Mouse (Mus musculus) liver, embryonic 13.5 days (tissue): ENCODE results near the gene Cela2a. TPM values are rescaled to one million over a fixed set of nuclear protein-coding genes. Genes with fewer than 3 reads are reported as not detected.

Experiments used
- ATAC-seq: fragments of 200-750 bp; cut with Nextera tagmentation; 2 replicates; pipeline ENCODE4 v1.8.0; 2017; ENCODE audit warnings: low read depth, mild to moderate bottlenecking, moderate number of reproducible peaks, moderate library complexity
- DNase-seq: peaks from one replicate; pipeline ENCODE4 v3.0.0; 2022
- H3K27ac ChIP-seq: fragments of 300-500 bp; sonication (generic); 2 replicates; pipeline ENCODE4 v1.5.1; 2015; ENCODE audit warnings: moderate library complexity, mild to moderate bottlenecking, inconsistent platforms
- H3K27me3 ChIP-seq: fragments of 300-500 bp; sonication (generic); 2 replicates; pipeline ENCODE4 v1.6.1; 2015; ENCODE audit warnings: mild to moderate bottlenecking, inconsistent platforms
- H3K36me3 ChIP-seq: fragments of 300-500 bp; sonication (generic); 2 replicates; pipeline ENCODE4 v1.6.1; 2015; ENCODE audit warnings: mild to moderate bottlenecking, inconsistent platforms
- H3K4me1 ChIP-seq: fragments of 300-500 bp; sonication (generic); replicated peaks from 2 replicates; pipeline ENCODE4 v1.6.1; 2015; ENCODE audit warnings: inconsistent platforms
- H3K4me2 ChIP-seq: fragments of 300-500 bp; sonication (generic); 2 replicates; pipeline ENCODE4 v1.6.1; 2015; ENCODE audit warnings: inconsistent platforms, mild to moderate bottlenecking, moderate library complexity
- H3K4me3 ChIP-seq: fragments of 300-500 bp; sonication (generic); replicated peaks from 2 replicates; pipeline ENCODE4 v1.5.1; 2015; ENCODE audit warnings: mild to moderate bottlenecking, inconsistent platforms
- H3K9ac ChIP-seq: fragments of 300-500 bp; sonication (generic); 2 replicates; pipeline ENCODE4 v1.6.1; 2015; ENCODE audit warnings: mild to moderate bottlenecking, inconsistent platforms
- H3K9me3 ChIP-seq: fragments of 300-500 bp; sonication (generic); replicated peaks from 2 replicates; pipeline ENCODE4 v1.6.1; 2016; ENCODE audit warnings: inconsistent platforms
- WGBS: fragments of 180-500 bp; shearing (Covaris S2); methylation state at CpG from one replicate; pipeline ENCODE4 v1.1.7; 2015; ENCODE audit not compliant: insufficient replicate concordance; 5-methylcytosine and 5-hydroxymethylcytosine counted together
- polyA plus RNA-seq: library from polyadenylated mRNA; unstranded; fragments of >200 nt; fragmentation: Nextera tagmentation; extraction: Ambion mirVana; gene quantifications from 2 replicates; pipeline ENCODE4 v1.2.1, GENCODE M21; 2015

The Cela2a gene
- polyA plus RNA-seq, 1 experiment from 2014 or later: 0.18 TPM

GRCm38 (mm10) chr4:141819316-141819715 is 6.6 kb downstream of the Cela2a start:
- no peaks in the 10 kb centered on the region for H3K27me3 ChIP-seq
- H3K27ac ChIP-seq: no peak overlapping the region
- no peak overlapping the region for H3K4me2 ChIP-seq
- no peak overlapping the region for H3K9ac ChIP-seq
- H3K36me3 ChIP-seq: peaks cover 4% of the 10 kb centered on the region; the same call in 1 of the 2 replicates
- peaks cover 18% of the 10 kb centered on the region for H3K4me1 ChIP-seq
- no peak overlapping the region for H3K4me3 ChIP-seq
- DNase-seq: no peak
- ATAC-seq: no peak
- WGBS: 71% methylated on average over 7 of the region's 7 CpGs
- no peaks in the 10 kb centered on the region for H3K9me3 ChIP-seq

- no peaks in the 10 kb centered on the region for H3K27me3 ChIP-seq
- H3K36me3 ChIP-seq: peaks cover 5% of the 10 kb centered on the region
- 74% methylated on average over 13 of the region's 13 CpGs for WGBS
- ATAC-seq (no peak), DNase-seq (no peak)
- no peak overlapping the region for H3K9ac ChIP-seq
- H3K4me1 ChIP-seq: peaks cover 15% of the 10 kb centered on the region
- H3K9me3 ChIP-seq: no peaks in the 10 kb centered on the region
- H3K4me2 ChIP-seq: no peak overlapping the region
- H3K27ac ChIP-seq: no peak overlapping the region
- no peak overlapping the region for H3K4me3 ChIP-seq
Measured at GRCm38 (mm10) chr4:141818861-141819260, 7.1 kb downstream of the Cela2a start.

- H3K9me3 ChIP-seq: no peaks in the 10 kb centered on the region
- no peak overlapping the region for H3K9ac ChIP-seq
- no peak overlapping the region for H3K27ac ChIP-seq
- no peaks in the 10 kb centered on the region for H3K27me3 ChIP-seq
- peaks cover 3% of the 10 kb centered on the region for H3K4me1 ChIP-seq
- H3K36me3 ChIP-seq: peaks cover 17% of the 10 kb centered on the region
- DNase-seq (no peak), ATAC-seq (no peak)
- no peak overlapping the region for H3K4me2 ChIP-seq
- WGBS: 78% methylated on average over 10 of the region's 10 CpGs
- H3K4me3 ChIP-seq: no peak overlapping the region
Measured at GRCm38 (mm10) chr4:141817706-141818105, 8.3 kb downstream of the Cela2a start.

GRCm38 (mm10) chr4:141816776-141817655 is 8.9 kb downstream of the Cela2a start:
- Histone ChIP-seq H3K9me3 (no peaks in the 10 kb centered on the region), H3K4me2 (no peak overlapping the region), H3K27me3 (no peaks in the 10 kb centered on the region), H3K27ac (no peak overlapping the region), H3K9ac (no peak overlapping the region), H3K4me3 (no peak overlapping the region), H3K4me1 (no peaks in the 10 kb centered on the region), H3K36me3 (peaks cover 24% of the 10 kb centered on the region)
- ATAC-seq (no peak), DNase-seq (no peak)
- 55% methylated on average over 14 of the region's 14 CpGs for WGBS

- WGBS: 85% methylated on average over 7 of the region's 7 CpGs
- Histone ChIP-seq H3K27ac (no peak overlapping the region), H3K36me3 (peaks cover 31% of the 10 kb centered on the region), H3K9me3 (no peaks in the 10 kb centered on the region), H3K4me3 (no peak overlapping the region), H3K27me3 (no peaks in the 10 kb centered on the region), H3K4me1 (no peaks in the 10 kb centered on the region), H3K9ac (no peak overlapping the region), H3K4me2 (no peak overlapping the region)
- DNase-seq (no peak), ATAC-seq (no peak)
Measured at GRCm38 (mm10) chr4:141816267-141816666, 9.7 kb downstream of the Cela2a start.

- DNase-seq (no peak), ATAC-seq (no peak)
- no peak overlapping the region for H3K4me2 ChIP-seq
- H3K9ac ChIP-seq: no peak overlapping the region
- no peaks in the 10 kb centered on the region for H3K27me3 ChIP-seq
- no peak overlapping the region for H3K27ac ChIP-seq
- 88% methylated on average over 7 of the region's 7 CpGs for WGBS
- H3K4me1 ChIP-seq: no peaks in the 10 kb centered on the region
- H3K4me3 ChIP-seq: no peak overlapping the region
- H3K36me3 ChIP-seq: peaks cover 80% of the 10 kb centered on the region
- no peaks in the 10 kb centered on the region for H3K9me3 ChIP-seq
Measured at GRCm38 (mm10) chr4:141811375-141811774, 14.6 kb downstream of the Cela2a start.

GRCm38 (mm10) chr4:141810975-141811374 is 15.0 kb downstream of the Cela2a start:
- no peak overlapping the region for H3K4me3 ChIP-seq
- no peaks in the 10 kb centered on the region for H3K4me1 ChIP-seq
- H3K4me2 ChIP-seq: no peak overlapping the region
- peaks cover 84% of the 10 kb centered on the region for H3K36me3 ChIP-seq
- H3K27ac ChIP-seq: no peak overlapping the region
- no peak for ATAC-seq
- no peak for DNase-seq
- WGBS: 91% methylated on average over 2 of the region's 2 CpGs
- H3K27me3 ChIP-seq: no peaks in the 10 kb centered on the region
- H3K9ac ChIP-seq: no peak overlapping the region
- H3K9me3 ChIP-seq: no peaks in the 10 kb centered on the region

GRCm38 (mm10) chr4:141809850-141810464 is 16.0 kb downstream of the Cela2a start:
- no peaks in the 10 kb centered on the region for H3K4me1 ChIP-seq

GRCm38 (mm10) chr4:141805886-141806285 is 20.1 kb downstream of the Cela2a start:
- DNase-seq (no peak), ATAC-seq (no peak)
- H3K9me3 ChIP-seq: no peaks in the 10 kb centered on the region
- no peak overlapping the region for H3K4me2 ChIP-seq
- no peaks in the 10 kb centered on the region for H3K27me3 ChIP-seq
- 80% methylated on average over 8 of the region's 8 CpGs for WGBS
- peaks cover 81% of the 10 kb centered on the region for H3K36me3 ChIP-seq
- H3K27ac ChIP-seq: no peak overlapping the region
- H3K4me1 ChIP-seq: no peaks in the 10 kb centered on the region
- no peak overlapping the region for H3K4me3 ChIP-seq
- H3K9ac ChIP-seq: no peak overlapping the region

More at GRCm38 (mm10) chr4:141809850-141810464, 16.0 kb downstream of the Cela2a start:
- 69% methylated on average over 8 of the region's 8 CpGs for WGBS
- Histone ChIP-seq H3K4me2 (no peak overlapping the region), H3K9me3 (no peaks in the 10 kb centered on the region), H3K27me3 (no peaks in the 10 kb centered on the region), H3K4me3 (no peak overlapping the region), H3K27ac (no peak overlapping the region), H3K36me3 (peaks cover 90% of the 10 kb centered on the region), H3K9ac (no peak overlapping the region)
- no peak for DNase-seq
- no peak for ATAC-seq

- Histone ChIP-seq H3K9ac (no peak overlapping the region), H3K27ac (no peak overlapping the region), H3K4me2 (no peak overlapping the region), H3K27me3 (no peaks in the 10 kb centered on the region), H3K4me3 (no peak overlapping the region), H3K36me3 (peaks cover 64% of the 10 kb centered on the region), H3K9me3 (no peaks in the 10 kb centered on the region), H3K4me1 (no peaks in the 10 kb centered on the region)
- ATAC-seq: 0 out of 2 replicates have a peak, but pooled peaks have one; percentile 31
- 69% methylated on average over 4 of the region's 4 CpGs for WGBS
- DNase-seq: no peak
Measured at GRCm38 (mm10) chr4:141804105-141804504, 21.9 kb downstream of the Cela2a start.

GRCm38 (mm10) chr4:141797545-141797944 is 28.4 kb downstream of the Cela2a start:
- Histone ChIP-seq H3K9ac (no peak overlapping the region), H3K4me1 (peaks cover 30% of the 10 kb centered on the region), H3K4me3 (no peak overlapping the region), H3K27ac (no peak overlapping the region), H3K9me3 (no peaks in the 10 kb centered on the region), H3K36me3 (peaks cover 29% of the 10 kb centered on the region), H3K27me3 (no peaks in the 10 kb centered on the region), H3K4me2 (no peak overlapping the region)
- WGBS: 84% methylated on average over 5 of the region's 5 CpGs
- ATAC-seq (no peak), DNase-seq (no peak)
